Mouse (Mus musculus): ENCODE measurements around the gene Fga.

Gene Fga

DNA sequence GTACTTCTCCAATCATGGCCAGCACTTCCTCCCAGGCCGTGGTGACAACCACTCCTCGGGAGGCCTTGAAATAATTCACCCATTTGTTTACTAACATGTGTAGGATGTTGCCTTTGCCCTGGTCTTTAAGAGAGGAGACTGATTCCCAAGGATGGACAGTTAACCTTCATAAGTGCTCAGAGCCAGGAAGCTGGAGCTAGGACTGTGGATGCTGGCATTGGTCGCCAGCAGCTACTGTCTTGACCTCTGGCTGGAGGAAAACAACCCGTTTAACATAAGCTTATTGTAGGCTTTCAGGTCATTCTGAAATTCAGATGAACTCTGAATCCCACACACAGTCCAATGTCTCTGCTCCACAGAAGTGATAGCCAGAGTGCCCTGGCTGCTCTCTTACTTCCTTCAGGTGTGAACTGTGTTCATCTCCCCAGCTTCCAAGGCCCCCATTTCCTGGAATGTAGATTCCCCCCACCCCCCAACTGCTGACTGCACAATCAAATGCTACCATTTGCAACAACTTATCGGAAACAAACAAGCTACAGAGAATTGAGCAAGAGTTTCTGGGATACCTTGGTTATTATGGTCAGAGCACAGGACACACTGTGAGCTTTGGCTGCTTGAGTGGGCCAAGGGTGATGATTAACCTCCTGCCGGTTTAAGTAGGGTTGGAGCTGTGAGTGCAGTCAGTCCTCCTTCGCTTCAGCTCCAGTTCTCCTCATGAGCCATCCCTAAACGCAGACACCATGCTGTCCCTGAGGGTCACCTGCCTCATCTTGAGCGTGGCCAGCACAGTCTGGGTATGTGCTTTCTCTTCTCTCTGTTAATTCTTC is at the start of gene Fga:
Gene Fga, plus strand, starts transcription at position 602 of the 827 bp plus-strand sequence.
- DNase-seq (ENCODE audit: low read depth in 1 of 2, low spot score in 2 of 2), result no peak

GRCm38 (mm10) chr3:82980818-82981217 is 45.1 kb upstream of the Fga start:
- DNase-seq (ENCODE audit: low read depth in 1 of 2, low spot score in 2 of 2), result no peak

GRCm38 (mm10) chr3:82981861-82982260 is 44.0 kb upstream of the Fga start:
- DNase-seq (ENCODE audit: low read depth in 1 of 2, low spot score in 2 of 2), result no peak

- DNase-seq (ENCODE audit: low read depth in 1 of 2, low spot score in 2 of 2), result no peak
Measured at GRCm38 (mm10) chr3:82984840-82985239, 41.0 kb upstream of the Fga start.

- DNase-seq (ENCODE audit: low read depth in 1 of 2, low spot score in 2 of 2), result no peak
Measured at GRCm38 (mm10) chr3:82991963-82992362, 33.9 kb upstream of the Fga start.

GRCm38 (mm10) chr3:82992956-82993355 is 32.9 kb upstream of the Fga start:
- DNase-seq (ENCODE audit: low read depth in 1 of 2, low spot score in 2 of 2), result no peak

DNA sequence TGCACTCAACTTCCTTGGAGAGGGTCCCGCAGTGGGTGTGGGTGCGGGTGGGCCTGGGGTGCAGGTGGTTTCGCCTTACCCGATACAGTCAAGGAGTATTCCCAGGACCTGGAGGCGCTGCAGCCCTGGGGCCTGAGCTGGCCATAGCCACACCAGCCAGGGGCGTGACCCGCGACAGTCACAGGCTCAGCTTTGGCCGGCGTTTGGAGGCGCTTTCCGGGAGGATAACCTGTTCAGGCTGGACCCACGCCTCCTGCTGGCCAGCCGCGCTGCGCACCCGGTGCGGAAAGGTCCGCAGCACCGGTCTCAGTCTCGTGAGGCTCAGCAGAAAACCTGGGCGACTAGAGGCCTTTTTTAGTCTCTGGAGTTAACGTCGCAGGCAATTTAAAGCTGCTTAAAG is 30.5 kb upstream of the Fga start:
- no peak for DNase-seq (ENCODE audit: low read depth in 1 of 2, low spot score in 2 of 2)

- DNase-seq (ENCODE audit: low read depth in 1 of 2, low spot score in 2 of 2), result no peak
Measured at GRCm38 (mm10) chr3:82996656-82997055, 29.2 kb upstream of the Fga start.

DNA sequence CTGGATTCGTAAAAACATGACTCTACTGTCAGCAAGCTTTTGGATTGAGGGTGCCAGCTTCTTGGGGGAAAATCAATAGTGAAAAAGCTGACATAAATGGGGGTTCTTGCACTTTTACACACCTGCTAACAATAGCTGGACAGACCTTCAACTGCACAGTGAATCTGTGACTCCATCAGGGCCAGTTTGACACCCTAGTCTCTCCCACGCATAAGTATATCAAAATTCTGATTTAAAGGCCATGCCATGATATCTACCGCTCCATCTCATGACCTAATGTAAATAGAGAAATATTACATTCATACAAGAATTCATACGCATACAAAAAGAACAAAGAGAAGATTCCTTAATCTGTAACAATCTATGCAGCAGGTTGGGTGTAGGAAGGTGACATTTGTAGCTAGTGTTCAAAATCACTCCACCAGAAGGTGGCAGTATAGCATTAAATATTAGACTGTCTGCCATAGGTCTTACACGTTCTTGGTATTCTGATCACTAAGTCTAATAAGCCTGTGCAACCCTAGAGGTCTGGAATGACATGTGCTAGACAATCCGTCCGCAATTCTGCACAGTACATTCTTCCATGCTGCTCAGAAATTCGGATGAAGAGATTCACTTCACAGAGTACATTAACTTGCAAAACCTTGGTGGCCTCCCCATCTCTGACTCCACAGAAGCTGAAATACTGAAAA is 27.0 kb upstream of the Fga start:
- no peak for DNase-seq (ENCODE audit: low read depth in 1 of 2, low spot score in 2 of 2)

- no peak for DNase-seq (ENCODE audit: low read depth in 1 of 2, low spot score in 2 of 2)
Measured at GRCm38 (mm10) chr3:82999995-83000394, 25.9 kb upstream of the Fga start.

GRCm38 (mm10) chr3:83002191-83002590 is 23.7 kb upstream of the Fga start:
- no peak for DNase-seq (ENCODE audit: low read depth in 1 of 2, low spot score in 2 of 2)

GRCm38 (mm10) chr3:83003068-83003467 is 22.8 kb upstream of the Fga start:
- DNase-seq (ENCODE audit: low read depth in 1 of 2, low spot score in 2 of 2), result no peak

DNA sequence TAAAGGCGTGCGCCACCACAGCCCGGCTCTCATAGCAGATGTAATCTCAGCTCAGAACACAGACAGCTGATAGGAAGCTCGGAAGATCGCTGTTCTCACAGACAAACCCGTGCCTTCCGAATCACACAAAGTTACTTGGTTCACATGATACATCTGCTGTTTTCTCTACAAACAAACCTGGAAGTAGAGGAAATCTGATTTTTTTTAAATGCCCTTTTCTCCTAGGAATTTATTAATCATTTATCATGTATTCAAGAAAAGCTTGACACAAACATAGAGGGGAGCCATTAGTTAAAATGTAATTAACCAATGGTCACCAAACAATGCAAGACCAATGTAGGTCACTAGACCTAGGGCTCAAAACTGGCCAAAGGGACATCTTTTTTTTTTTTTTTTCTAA is 21.1 kb upstream of the Fga start:
- no peak for DNase-seq (ENCODE audit: low read depth in 1 of 2, low spot score in 2 of 2)

DNA sequence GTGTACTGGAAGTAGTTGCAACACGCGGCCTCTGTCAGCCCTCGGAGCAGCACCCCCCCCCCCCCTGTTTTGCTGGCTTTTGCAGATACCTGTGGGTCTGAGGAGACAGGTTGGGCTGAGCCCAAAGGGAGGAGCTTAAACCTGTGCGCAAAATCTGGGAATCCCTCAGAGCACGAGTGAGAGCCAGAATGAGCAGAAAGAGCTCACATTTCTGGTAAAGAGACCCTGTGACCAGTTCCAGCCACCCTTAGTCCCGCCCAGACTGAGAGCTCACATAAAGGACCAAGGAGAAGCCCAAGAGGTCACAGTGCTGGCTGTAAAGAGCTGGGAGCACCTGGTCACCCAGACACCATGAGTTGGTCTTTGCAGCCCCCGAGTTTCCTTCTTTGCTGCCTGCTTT is 18.3 kb upstream of the Fga start, which contains the start of gene Fgg:
Gene Fgg, plus strand, starts transcription at position 168 of the 400 bp plus-strand sequence.
- DNase-seq (ENCODE audit: low read depth in 1 of 2, low spot score in 2 of 2), result no peak

DNA sequence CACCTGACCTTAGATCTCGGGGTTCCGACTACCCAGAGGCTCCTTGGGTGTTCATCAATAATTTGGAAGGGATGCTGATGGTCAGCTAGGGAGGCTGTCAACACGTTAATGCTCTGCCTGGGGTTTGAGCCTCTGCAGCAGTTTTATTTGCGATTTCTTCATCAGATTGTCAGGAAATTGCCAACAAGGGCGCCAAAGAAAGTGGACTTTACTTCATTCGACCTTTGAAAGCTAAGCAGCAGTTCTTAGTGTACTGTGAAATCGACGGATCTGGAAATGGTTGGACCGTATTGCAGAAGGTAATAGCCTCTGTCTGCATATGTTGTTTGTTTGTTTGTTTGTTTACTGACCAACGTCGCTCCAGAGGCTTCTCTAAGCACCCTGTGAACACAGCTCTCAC is 15.6 kb upstream of the Fga start:
- DNase-seq (ENCODE audit: low read depth in 1 of 2, low spot score in 2 of 2), result no peak

DNA sequence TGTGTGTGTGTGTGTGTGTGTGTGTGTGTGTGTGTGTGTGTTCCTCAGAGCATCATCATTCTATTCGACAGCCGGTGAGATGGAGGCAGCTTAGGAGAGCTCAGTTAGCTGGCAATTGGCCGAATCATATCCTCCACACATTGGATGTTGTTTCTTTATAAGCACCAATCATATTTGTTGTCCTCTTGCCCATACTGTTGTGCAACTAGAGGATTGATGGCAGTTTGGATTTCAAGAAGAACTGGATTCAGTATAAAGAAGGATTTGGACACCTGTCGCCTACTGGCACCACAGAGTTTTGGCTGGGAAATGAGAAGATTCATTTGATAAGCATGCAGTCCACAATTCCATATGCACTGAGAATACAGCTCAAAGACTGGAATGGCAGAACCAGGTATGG is 14.7 kb upstream of the Fga start:
- no peak for DNase-seq (ENCODE audit: low read depth in 1 of 2, low spot score in 2 of 2)

DNA sequence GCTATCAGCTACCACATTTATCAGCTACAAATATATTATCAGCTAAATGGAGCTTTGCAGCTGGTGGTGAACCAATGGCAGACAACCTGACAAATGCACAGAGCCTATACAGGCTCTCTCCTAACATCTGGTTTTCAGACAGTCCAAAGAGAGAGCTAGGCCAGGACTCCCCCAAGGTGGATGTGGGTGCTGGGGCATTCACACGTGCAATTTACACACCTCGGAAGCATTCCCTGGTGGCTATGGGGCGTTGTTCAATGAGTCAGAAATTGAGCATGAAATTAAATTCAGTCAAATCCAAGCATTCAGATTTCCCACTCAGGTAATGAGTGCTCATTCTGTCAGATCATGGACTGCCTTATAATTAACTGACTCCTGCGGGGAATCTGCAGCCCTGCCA is 14.3 kb upstream of the Fga start:
- DNase-seq (ENCODE audit: low read depth in 1 of 2, low spot score in 2 of 2), result no peak

GRCm38 (mm10) chr3:83012636-83013035 is 13.2 kb upstream of the Fga start:
- no peak for DNase-seq (ENCODE audit: low read depth in 1 of 2, low spot score in 2 of 2)

GRCm38 (mm10) chr3:83013951-83014350 is 11.9 kb upstream of the Fga start:
- no peak for DNase-seq (ENCODE audit: low read depth in 1 of 2, low spot score in 2 of 2)

DNA sequence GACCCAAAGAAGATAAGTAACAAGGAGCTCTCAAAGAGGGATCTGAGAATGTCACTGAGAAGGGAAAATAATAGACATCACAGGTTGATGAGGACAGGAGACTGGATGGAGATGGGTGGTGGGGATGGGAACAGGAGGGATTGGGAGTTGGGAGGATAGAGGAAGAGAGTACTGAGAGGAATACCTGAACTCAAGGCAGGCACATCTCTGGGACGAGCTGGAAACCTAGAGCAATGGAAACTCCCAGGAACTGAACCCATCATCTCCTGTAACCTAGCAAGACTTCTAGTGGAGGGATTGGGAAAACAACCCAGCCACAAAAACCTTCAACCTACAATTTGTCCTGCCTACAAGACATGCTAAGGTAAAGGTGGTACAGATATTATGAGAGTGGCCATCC is 9.6 kb upstream of the Fga start:
- no peak for DNase-seq (ENCODE audit: low read depth in 1 of 2, low spot score in 2 of 2)

- DNase-seq (ENCODE audit: low read depth in 1 of 2, low spot score in 2 of 2), result no peak
Measured at GRCm38 (mm10) chr3:83020387-83020786, 5.5 kb upstream of the Fga start.

- no peak for DNase-seq (ENCODE audit: low read depth in 1 of 2, low spot score in 2 of 2)
Measured at GRCm38 (mm10) chr3:83021176-83021575, 4.7 kb upstream of the Fga start.

DNA sequence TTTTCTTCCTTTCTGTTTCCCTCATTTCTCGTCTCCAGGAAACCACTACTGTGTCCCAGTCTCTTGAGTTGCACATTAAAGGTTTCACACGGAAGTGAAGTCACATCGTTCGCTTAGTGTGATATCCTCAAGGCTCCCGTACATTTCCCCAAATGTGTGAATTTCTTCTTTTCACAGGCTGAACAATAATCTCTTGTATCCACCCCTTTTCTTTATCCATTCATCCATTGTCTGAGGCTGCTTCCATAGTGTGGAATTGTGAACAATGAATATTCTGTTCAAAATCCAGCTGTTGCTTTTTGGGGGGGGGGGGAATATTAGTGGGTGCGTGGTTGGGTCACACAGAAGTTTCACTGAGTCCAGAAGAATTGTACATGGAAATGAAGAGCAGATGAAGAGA is 840 bp upstream of the Fga start:
- no peak for DNase-seq (ENCODE audit: low read depth in 1 of 2, low spot score in 2 of 2)

Data from monocyte, adult 2 months (primary cell).